Mouse (Mus musculus) layer of hippocampus, adult 9-10 months (tissue): ENCODE measurements around the gene Sfmbt2.

Experiments
- DNase-seq: peaks from one replicate; pipeline ENCODE4 v3.0.0; 2022; ENCODE audit warnings: low spot score

Gene Sfmbt2

DNA sequence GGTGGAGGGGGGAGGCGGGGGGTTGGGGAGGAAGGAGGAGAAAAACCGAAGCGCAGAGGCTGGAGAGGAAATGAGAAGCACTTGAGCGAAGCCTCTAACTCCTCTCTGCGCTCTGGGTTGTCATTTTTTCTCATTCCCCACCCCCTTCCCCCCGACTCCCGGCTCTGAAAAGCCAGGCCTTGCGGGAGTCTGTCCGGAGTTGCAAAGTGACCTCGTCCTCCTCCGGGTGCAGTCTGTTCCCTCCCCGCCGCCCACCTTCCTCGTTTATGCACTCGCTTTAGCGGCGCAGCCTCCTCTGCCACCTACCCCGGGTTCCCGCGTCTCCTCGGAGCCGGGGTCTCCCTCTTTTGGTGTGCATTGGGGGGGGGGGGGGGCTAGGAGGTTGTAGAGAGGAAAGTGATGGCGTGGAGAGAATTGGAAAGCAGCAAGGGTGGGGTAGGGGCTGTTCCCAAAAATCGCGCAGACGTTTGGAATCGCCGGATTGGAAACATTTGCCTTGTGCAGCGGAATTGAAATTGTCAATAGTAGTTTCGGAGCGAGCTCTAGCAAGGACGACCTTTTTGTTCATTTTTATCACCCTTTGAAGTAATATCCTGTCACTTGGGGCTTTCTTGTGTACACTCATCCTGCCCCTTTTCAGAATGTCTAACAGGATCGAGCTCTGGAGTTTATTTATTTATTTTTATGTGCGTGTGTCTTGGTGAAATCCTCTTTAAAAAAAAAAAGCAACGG, 2.6 kb downstream of the Sfmbt2 start:
- no peak for DNase-seq

DNA sequence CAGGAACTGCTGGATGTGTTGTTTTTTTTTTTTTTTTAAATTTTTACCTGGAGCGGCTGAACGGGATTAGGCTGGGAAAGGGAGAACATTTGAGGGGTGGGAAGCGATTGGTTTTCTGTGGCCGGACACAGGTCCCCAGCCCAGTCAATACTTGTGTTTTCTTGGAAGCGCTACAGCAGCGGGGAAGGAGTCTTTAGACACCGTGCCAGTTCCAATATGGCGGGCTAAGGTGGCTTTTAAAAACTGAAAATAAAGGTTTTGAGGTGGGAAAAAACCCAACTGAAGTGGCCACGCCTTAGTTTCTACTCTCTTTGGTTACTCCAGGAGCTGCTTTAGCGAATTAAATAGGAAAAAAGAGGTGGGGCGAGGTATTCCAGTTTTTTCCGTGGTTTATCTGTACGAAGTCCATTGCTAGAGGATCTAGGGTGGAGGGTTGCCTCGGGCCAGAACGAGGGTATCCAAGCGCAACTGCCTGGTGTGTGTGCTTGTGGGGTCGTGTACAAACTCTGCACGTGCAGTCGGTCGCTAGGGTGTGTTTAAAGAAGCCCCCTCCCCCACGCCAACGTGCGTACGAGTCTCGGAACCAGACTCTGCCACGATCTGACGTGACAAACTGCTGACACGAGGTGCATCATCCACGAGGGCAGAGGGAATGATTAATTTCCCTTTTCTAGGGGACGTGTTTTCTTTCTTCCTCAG, 3.3 kb downstream of the Sfmbt2 start:
- DNase-seq = no peak

DNA sequence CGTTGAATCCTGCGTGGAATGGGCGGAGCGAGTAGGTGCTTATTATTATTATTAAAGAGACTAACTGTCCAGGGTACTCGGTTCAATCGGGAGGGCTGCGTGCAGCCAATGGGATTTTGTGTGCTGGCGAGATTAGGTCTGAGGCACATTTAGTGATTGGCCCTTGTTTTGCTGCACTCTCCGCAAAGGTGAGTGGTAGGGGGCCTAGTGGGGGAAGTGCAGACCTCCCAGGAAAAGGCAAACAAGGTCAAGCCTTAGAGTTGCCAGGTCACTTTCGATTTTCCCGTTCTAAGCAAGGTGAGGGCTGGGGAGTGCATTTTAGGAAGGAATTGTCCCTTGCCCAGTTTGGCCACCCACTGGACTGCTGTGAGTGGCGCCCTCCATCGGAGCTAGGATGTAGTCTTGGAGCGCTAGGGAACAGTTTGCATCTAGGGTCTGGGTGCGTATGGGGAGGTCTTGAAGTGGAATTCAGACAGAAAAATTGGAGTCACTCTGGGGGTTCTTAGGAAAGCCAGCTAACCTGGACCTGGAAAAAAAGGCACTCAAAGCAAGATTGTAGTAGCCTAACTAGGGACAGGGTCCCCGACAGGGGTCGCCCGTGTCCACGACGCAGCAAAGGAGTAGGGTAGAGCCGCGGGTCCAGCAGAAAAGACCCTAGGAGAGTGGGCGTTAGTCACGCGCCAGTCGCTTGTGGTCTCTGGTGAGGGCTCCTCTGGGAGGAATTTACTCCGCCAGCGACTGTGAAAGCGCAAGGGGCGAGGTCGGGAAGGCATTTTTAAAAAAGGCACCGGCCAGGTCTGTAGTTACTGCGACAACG, 4.1 kb downstream of the Sfmbt2 start:
- no peak for DNase-seq

- no peak for DNase-seq
Measured at GRCm38 (mm10) chr2:10375024-10375372, 4.7 kb downstream of the Sfmbt2 start.

- no peak for DNase-seq
Measured at GRCm38 (mm10) chr2:10389988-10390387, 19.7 kb downstream of the Sfmbt2 start.

DNA sequence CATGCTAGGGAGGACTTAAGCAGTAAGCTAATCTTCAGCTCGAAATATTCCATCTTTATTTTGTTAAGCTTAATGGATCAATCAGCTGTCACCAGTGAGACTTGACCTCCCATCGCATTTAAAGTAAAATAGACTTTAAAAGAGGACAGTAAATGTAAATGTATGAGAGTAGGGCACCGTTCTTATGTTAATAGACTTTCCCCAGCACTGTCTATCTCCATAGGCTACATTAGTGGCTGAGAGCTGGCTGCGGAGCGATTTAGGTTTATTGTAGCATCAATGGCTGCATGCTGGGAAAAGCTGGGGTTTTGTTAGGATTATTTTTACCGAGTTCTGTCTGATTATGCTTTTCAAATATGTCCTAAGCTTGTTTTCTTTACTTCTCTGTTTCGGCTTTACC, 20.5 kb downstream of the Sfmbt2 start:
- no peak for DNase-seq

- no peak for DNase-seq
Measured at GRCm38 (mm10) chr2:10395143-10395542, 24.8 kb downstream of the Sfmbt2 start.

DNA sequence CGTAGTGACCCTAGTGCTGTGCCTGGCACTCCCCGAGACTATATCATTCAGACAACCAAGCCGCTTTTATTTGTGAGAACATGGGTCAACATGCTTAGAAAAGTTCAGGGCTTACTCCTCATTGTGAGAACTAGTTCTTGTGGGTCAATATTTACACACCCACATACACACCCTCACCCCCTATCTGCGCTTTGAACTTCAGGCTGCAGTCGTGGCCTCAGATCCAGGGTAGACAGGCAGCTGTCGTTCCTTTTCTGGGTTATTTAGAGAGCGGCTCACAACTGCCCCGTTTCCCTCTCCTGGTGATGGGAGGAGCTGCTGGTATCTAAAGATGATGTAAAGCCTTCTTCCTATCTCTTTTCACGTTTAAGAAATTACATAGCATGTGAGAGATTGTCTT, 27.5 kb downstream of the Sfmbt2 start:
- no peak for DNase-seq

DNA sequence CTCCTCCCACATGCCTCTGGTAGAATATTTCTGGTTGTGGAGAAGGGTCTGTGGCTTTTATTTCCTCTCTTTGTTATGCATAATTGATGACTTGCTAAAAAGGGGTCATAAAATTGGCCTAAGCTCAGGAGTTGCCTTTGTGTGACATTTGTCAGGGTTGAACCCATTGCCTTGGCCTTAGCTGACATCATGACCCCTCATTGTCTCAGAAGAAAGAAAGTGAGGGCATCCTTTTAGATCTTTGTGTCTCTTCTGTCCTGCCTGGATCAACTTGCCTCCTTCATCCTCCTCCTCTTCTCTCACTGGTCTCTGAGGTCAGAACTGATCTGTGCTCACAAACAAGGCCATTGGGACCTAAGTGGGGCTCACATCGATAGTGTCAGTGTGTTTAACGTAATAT, 35.8 kb downstream of the Sfmbt2 start:
- DNase-seq = no peak

DNA sequence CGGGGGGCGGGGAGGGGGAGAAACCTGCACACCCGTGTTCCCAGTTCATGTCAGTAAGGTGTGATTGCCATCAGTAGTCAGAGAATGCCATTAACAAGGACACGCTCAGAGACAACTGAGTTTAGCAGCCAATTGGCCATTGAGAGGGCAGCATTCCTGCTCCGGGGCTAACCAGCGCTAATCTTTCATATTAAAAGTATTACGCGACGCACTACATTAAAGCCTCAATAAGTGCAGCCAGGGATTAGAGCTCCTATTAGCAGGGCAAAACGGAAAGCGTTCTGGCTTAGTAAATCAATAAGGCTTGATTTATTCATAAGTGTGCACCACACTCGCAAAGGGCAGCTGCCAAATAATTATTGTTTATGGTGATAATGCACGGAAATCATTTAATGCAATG, 39.1 kb downstream of the Sfmbt2 start:
- no peak for DNase-seq

DNA sequence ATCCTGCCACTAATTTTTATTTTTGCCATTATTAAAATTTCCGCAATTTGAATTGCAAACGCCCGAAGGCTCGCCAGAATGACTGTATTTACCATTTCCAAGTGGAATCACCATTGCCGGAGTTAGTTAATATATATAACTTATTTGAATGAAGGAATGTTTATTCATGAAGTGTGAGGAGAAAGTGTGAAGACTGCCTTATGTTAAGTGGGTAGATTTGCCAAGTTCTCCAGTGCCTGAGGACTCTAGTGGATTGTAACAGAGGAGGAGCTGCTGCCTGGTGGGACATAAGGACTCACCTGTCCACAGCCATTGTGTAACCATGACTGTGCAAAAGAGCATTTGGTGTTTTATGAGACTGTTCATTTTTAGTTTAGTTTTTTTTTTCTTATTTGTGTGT, 39.8 kb downstream of the Sfmbt2 start:
- DNase-seq = no peak

DNA sequence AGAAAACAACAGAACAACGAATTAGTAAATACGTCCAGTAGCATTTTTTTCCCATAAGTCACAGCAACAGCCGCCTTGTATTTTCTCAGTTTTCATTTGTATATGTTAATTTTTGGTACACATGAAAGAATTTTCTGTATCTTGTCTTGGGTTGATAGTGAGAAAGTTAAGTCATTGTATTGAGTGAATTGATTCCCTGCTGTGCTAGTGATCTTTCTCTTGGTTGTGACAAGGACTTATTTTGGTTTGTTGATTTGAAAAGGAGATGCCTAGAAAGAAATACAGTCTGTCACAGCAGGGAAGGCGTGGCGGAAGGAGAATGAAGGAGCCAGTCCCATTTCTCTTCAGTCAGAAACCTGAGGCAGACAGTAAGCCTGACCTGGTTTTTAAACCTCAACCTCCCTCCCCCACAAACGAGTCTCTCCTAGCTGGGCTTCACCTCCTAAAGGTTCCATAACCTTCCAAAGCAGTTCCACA, 50.7 kb downstream of the Sfmbt2 start:
- no peak for DNase-seq

- DNase-seq = no peak
Measured at GRCm38 (mm10) chr2:10437290-10437689, 67.0 kb downstream of the Sfmbt2 start.

DNA sequence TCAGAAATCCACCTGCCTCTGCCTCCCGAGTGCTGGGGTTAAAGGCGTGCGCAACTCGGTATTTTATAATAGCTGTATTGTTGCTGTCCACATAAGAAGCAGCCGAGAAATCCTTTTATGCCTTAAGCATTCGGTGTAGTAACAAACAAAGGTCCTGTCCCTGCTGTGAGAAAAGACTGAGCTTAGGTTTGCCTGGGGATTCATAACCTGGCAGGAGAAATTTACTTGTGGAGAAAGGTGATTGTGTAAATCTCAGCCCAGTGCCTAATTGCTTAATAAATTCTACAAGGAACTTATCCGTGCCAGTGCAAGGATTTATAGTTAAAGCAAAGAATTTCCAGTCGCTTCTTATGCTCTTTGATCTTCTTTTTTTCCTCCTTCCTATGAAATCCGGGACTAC, 71.5 kb downstream of the Sfmbt2 start:
- DNase-seq = no peak

DNA sequence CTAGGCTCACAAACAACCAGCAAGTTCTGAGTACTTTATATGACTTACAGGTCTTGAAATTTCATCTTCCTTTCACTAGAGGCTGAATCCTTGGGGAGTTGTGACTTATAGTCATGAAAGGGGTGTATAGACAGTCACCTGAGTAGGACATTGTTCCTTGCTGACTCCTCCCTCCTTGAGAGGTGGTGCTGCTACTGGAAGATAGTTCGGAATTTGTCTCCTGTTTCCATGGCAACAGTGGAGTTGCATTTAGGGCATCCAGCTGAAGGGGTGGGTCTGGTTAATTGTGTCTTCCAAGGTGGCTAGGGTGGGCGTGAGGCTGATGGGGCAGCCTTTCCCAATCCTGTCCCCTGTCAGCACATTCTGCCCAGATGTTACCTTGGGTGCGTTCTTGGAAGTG, 83.3 kb downstream of the Sfmbt2 start:
- no peak for DNase-seq

- DNase-seq = no peak
Measured at GRCm38 (mm10) chr2:10458309-10458708, 88.0 kb downstream of the Sfmbt2 start.

DNA sequence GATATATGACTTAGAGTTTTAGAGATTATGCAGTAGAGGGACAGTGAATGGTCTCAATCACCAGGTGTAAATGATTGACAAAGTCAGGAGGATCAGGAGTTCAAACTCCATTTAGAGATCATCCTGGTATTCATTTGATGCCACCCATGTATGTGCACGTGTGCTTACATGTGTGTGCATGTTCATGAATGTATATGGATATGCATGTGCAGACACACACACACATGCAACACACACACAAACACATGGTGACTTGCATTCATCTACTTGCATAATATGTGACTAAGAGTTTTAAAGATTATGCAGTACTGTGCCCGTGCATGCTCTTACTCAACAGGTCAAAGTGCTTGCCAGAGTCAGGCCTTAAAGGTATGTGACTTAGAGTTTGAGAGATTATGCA, 146.2 kb downstream of the Sfmbt2 start:
- DNase-seq = no peak

DNA sequence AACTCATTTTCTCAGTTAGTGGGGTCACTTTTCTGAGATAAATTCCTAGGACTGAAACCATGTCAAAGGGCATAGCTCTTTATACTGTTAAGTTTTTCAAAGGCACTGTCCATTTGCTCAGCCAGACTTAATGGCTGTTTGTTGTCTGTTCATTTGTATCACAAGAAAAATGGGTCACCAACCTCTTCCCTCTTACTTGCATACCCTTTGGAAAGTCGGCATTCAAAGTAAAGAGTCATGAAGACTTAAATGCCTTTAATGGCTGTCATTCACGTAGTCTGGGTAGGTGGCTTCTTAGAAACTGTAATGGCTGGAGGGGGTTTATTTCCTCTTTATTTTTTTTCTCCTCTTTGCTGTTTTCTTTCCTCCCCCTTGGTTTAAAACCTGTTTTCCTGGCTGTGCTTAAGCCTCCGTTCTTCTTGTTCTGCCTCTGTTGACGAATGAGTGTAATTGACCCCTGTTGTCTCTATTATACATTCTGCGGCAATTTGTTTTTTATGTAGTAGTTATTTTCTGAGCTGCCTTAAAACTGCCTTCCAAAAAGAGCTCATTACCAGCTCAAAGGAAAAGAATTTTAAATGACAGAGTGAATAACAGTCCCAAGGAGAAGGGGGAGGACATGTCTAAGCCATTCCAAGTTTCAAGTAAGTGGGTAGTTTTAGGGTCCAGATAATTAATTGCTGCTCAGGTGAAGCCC, 151.6 kb downstream of the Sfmbt2 start:
- no peak for DNase-seq

DNA sequence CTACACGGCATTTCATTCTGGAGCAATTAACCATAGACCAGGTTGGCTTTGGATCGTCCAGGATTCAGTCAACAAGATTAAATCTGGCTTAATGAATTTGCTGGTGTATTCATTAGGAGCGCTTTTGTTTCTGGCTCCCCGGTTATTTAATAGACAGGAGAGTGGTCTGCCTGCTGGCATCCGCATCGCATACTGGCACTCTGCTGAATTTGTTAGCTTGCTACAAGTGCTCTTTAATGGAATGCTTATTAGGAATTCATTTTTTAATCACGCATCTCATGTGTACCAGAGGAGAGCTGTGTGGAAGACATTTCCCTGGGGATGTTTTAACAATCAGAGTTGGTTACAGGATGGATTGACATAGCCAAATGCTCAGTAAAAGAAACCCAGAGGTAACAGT, 155.3 kb downstream of the Sfmbt2 start:
- no peak for DNase-seq

DNA sequence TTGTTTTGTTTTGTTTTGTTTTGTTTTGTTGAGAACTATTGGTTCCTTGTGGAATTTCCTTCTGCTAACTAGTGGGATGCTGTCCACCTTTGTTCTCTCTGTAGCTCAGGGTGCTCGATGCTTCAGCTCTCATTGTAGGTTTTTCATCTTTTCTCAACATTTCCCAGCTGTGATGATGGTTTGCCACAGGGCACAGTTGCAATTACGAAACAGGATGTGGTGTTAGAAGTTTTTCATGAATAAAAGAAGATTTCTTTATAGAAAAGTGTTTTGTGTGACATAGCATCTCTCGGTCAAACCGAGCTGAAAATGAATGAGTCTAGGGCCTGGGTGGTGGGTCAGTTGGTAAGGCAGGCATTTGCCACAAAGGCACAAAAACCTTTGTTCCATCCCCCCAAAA, 171.5 kb downstream of the Sfmbt2 start:
- no peak for DNase-seq

- no peak for DNase-seq
Measured at GRCm38 (mm10) chr2:10542388-10542787, 172.1 kb downstream of the Sfmbt2 start.

- no peak for DNase-seq
Measured at GRCm38 (mm10) chr2:10558816-10559215, 188.5 kb downstream of the Sfmbt2 start.
